Mouse (Mus musculus): ENCODE results near the gene Scaf4. TPM values are rescaled to one million over a fixed set of nuclear protein-coding genes. Genes with fewer than 3 reads are reported as not detected.

Gene Scaf4
- polyA plus RNA-seq, 1 experiment from 2014 or later, result 9.3 TPM

GRCm38 (mm10) chr16:90181673-90182072 is 102.6 kb downstream of the Scaf4 start:
- H3K9ac ChIP-seq (ENCODE audit: low read depth, low read length), result no peak overlapping the region
- no peak overlapping the region for H3K4me2 ChIP-seq (replicated peaks; ENCODE audit: low read depth)
- no peaks in the 10 kb centered on the region for H3K27me3 ChIP-seq (replicated peaks; ENCODE audit: control insufficient read depth, insufficient read depth, low read length)
- H3K27ac ChIP-seq (ENCODE audit: low read depth, low read length), result no peak overlapping the region
- H3K4me3 ChIP-seq (ENCODE audit: low read depth, low read length), result no peak overlapping the region
- 82% methylated on average over 8 of the region's 8 CpGs for WGBS
- TF ChIP-seq CTCF (IDR thresholded peaks at IDR 0.05; ENCODE audit: low read depth), result no peak
- ATAC-seq, result no peak
- no peaks in the 10 kb centered on the region; the same call in 1 of the 2 replicates for H3K4me1 ChIP-seq (replicated peaks; ENCODE audit: control insufficient read depth, insufficient read depth, low read length)
- H3K9me3 ChIP-seq (ENCODE audit: control insufficient read depth), result no peaks in the 10 kb centered on the region
- no peaks in the 10 kb centered on the region for H3K36me3 ChIP-seq (ENCODE audit: control insufficient read depth, insufficient read depth)

GRCm38 (mm10) chr16:90180975-90181374 is 103.3 kb downstream of the Scaf4 start:
- Histone ChIP-seq H3K27ac (ENCODE audit: low read depth, low read length) (no peak overlapping the region), H3K9me3 (ENCODE audit: control insufficient read depth) (no peaks in the 10 kb centered on the region), H3K4me1 (replicated peaks; ENCODE audit: control insufficient read depth, insufficient read depth, low read length) (no peaks in the 10 kb centered on the region; the same call in 1 of the 2 replicates), H3K36me3 (ENCODE audit: control insufficient read depth, insufficient read depth) (no peaks in the 10 kb centered on the region), H3K4me3 (ENCODE audit: low read depth, low read length) (no peak overlapping the region), H3K9ac (ENCODE audit: low read depth, low read length) (no peak overlapping the region), H3K4me2 (replicated peaks; ENCODE audit: low read depth) (no peak overlapping the region), H3K27me3 (replicated peaks; ENCODE audit: control insufficient read depth, insufficient read depth, low read length) (no peaks in the 10 kb centered on the region)
- no peak for ATAC-seq
- TF ChIP-seq CTCF (IDR thresholded peaks at IDR 0.05; ENCODE audit: low read depth), result no peak
- 78% methylated on average over 6 of the region's 6 CpGs for WGBS

GRCm38 (mm10) chr16:90179892-90180291 is 104.4 kb downstream of the Scaf4 start:
- WGBS, result 96% methylated on average over 5 of the region's 5 CpGs
- no peak overlapping the region for H3K9ac ChIP-seq (ENCODE audit: low read depth, low read length)

GRCm38 (mm10) chr16:90178404-90178803 is 105.9 kb downstream of the Scaf4 start:
- Histone ChIP-seq H3K9me3 (ENCODE audit: control insufficient read depth) (no peaks in the 10 kb centered on the region), H3K4me1 (replicated peaks; ENCODE audit: control insufficient read depth, insufficient read depth, low read length) (no peaks in the 10 kb centered on the region), H3K9ac (ENCODE audit: low read depth, low read length) (no peak overlapping the region), H3K36me3 (ENCODE audit: control insufficient read depth, insufficient read depth) (no peaks in the 10 kb centered on the region), H3K27ac (ENCODE audit: low read depth, low read length) (no peak overlapping the region), H3K4me2 (replicated peaks; ENCODE audit: low read depth) (no peak overlapping the region), H3K4me3 (ENCODE audit: low read depth, low read length) (no peak overlapping the region), H3K27me3 (replicated peaks; ENCODE audit: control insufficient read depth, insufficient read depth, low read length) (no peaks in the 10 kb centered on the region)
- ATAC-seq, result no peak
- no peak for TF ChIP-seq CTCF (IDR thresholded peaks at IDR 0.05; ENCODE audit: low read depth)
- WGBS, result 96% methylated on average over 3 of the region's 3 CpGs

More at GRCm38 (mm10) chr16:90179892-90180291, 104.4 kb downstream of the Scaf4 start:
- H3K36me3 ChIP-seq (ENCODE audit: control insufficient read depth, insufficient read depth), result no peaks in the 10 kb centered on the region
- H3K4me1 ChIP-seq (replicated peaks; ENCODE audit: control insufficient read depth, insufficient read depth, low read length), result no peaks in the 10 kb centered on the region; the same call in 1 of the 2 replicates
- no peak overlapping the region for H3K4me3 ChIP-seq (ENCODE audit: low read depth, low read length)
- no peaks in the 10 kb centered on the region for H3K9me3 ChIP-seq (ENCODE audit: control insufficient read depth)
- H3K4me2 ChIP-seq (replicated peaks; ENCODE audit: low read depth), result no peak overlapping the region
- no peak overlapping the region for H3K27ac ChIP-seq (ENCODE audit: low read depth, low read length)
- no peak for TF ChIP-seq CTCF (IDR thresholded peaks at IDR 0.05; ENCODE audit: low read depth)
- H3K27me3 ChIP-seq (replicated peaks; ENCODE audit: control insufficient read depth, insufficient read depth, low read length), result no peaks in the 10 kb centered on the region
- ATAC-seq, result no peak

- Histone ChIP-seq H3K4me2 (replicated peaks; ENCODE audit: low read depth) (no peak overlapping the region), H3K27me3 (replicated peaks; ENCODE audit: control insufficient read depth, insufficient read depth, low read length) (no peaks in the 10 kb centered on the region), H3K4me3 (ENCODE audit: low read depth, low read length) (no peak overlapping the region), H3K4me1 (replicated peaks; ENCODE audit: control insufficient read depth, insufficient read depth, low read length) (no peaks in the 10 kb centered on the region), H3K9me3 (ENCODE audit: control insufficient read depth) (no peaks in the 10 kb centered on the region), H3K27ac (ENCODE audit: low read depth, low read length) (no peak overlapping the region), H3K36me3 (ENCODE audit: control insufficient read depth, insufficient read depth) (no peaks in the 10 kb centered on the region), H3K9ac (ENCODE audit: low read depth, low read length) (no peak overlapping the region)
- no peak for TF ChIP-seq CTCF (IDR thresholded peaks at IDR 0.05; ENCODE audit: low read depth)
- no peak for ATAC-seq
- 38% methylated on average over 8 of the region's 8 CpGs for WGBS
These were observed 106.9 kb downstream of the Scaf4 start for GRCm38 (mm10) chr16:90177425-90177824.

GRCm38 (mm10) chr16:90176472-90176871 is 107.8 kb downstream of the Scaf4 start:
- Histone ChIP-seq H3K27me3 (replicated peaks; ENCODE audit: control insufficient read depth, insufficient read depth, low read length) (no peaks in the 10 kb centered on the region), H3K36me3 (ENCODE audit: control insufficient read depth, insufficient read depth) (no peaks in the 10 kb centered on the region), H3K4me2 (replicated peaks; ENCODE audit: low read depth) (no peak overlapping the region), H3K27ac (ENCODE audit: low read depth, low read length) (no peak overlapping the region), H3K4me1 (replicated peaks; ENCODE audit: control insufficient read depth, insufficient read depth, low read length) (no peaks in the 10 kb centered on the region), H3K9me3 (ENCODE audit: control insufficient read depth) (no peaks in the 10 kb centered on the region), H3K9ac (ENCODE audit: low read depth, low read length) (no peak overlapping the region), H3K4me3 (ENCODE audit: low read depth, low read length) (no peak overlapping the region)
- TF ChIP-seq CTCF (IDR thresholded peaks at IDR 0.05; ENCODE audit: low read depth), result no peak
- WGBS, result 62% methylated on average over 10 of the region's 10 CpGs
- ATAC-seq, result no peak

Other genes starting within 250 kb of the Scaf4 start
- 3.0 and 3.3 TPM in 2 replicates for gene Tiam1, start 140.7 kb downstream of the Scaf4 start, polyA plus RNA-seq (2015; fragmentation: Nextera tagmentation; extraction: Ambion mirVana)
- gene Sod1, start 63.7 kb downstream of the Scaf4 start, polyA plus RNA-seq (2015; fragmentation: Nextera tagmentation; extraction: Ambion mirVana), result 1,874 and 1,904 TPM in 2 replicates
- 1.9 and 2.0 TPM in 2 replicates for gene Hunk, start 101.5 kb upstream of the Scaf4 start, polyA plus RNA-seq (2015; fragmentation: Nextera tagmentation; extraction: Ambion mirVana)

Data from intestine, postnatal 0 days (tissue).